Mouse (Mus musculus): Measurements from ENCODE around the gene Gm40193. TPM values are rescaled to one million over a fixed set of nuclear protein-coding genes. Genes with fewer than 3 reads are reported as not detected.

Gm40193 gene
- polyA plus RNA-seq, 1 experiment: not detected

- H3ac ChIP-seq (ENCODE audit: control insufficient read depth, insufficient read length): no peak overlapping the region
- H3K4me2 ChIP-seq (ENCODE audit: low read depth): peak overlapping the region; percentile 49
- no peak for TF ChIP-seq POLR2A (IDR thresholded peaks at IDR 0.05; ENCODE audit: insufficient read length, low read depth)
- TF ChIP-seq SRF (IDR thresholded peaks at IDR 0.05; ENCODE audit: control insufficient read depth, insufficient read length, low read depth): no peak
- no peak for TF ChIP-seq TCF3 (IDR thresholded peaks at IDR 0.05; ENCODE audit: insufficient read length, low read depth)
- no peak for TF ChIP-seq TCF12 (IDR thresholded peaks at IDR 0.05; ENCODE audit: insufficient read depth, poor library complexity, severe bottlenecking)
- no peak for TF ChIP-seq USF1 (IDR thresholded peaks at IDR 0.05; ENCODE audit: low read depth)
- TF ChIP-seq E2F4 (IDR thresholded peaks at IDR 0.05; ENCODE audit: insufficient read depth): no peak
- TF ChIP-seq MYOD1 (IDR thresholded peaks at IDR 0.05; ENCODE audit: control insufficient read depth in 1 of 3, insufficient read length in 2 of 3, low read depth in 2 of 3): no peak
- no peak for TF ChIP-seq CEBPB (IDR thresholded peaks at IDR 0.05; ENCODE audit: insufficient read depth, poor library complexity, severe bottlenecking)
- TF ChIP-seq MYOG (IDR thresholded peaks at IDR 0.05; ENCODE audit: control insufficient read depth in 1 of 3, insufficient read depth in 1 of 3, insufficient read length in 2 of 3, low read depth in 2 of 3): no peak
- no peak for TF ChIP-seq REST (IDR thresholded peaks at IDR 0.05; ENCODE audit: insufficient read depth, insufficient read length)
- TF ChIP-seq POLR2AphosphoS2 (IDR thresholded peaks at IDR 0.05; ENCODE audit: insufficient read length, low read depth): no peak
- TF ChIP-seq MAX (IDR thresholded peaks at IDR 0.05; ENCODE audit: low read depth): no peak
- H3K27me3 ChIP-seq (ENCODE audit: control insufficient read depth, insufficient read depth, insufficient read length): no peaks in the 10 kb centered on the region
- no peaks in the 10 kb centered on the region for H3K36me3 ChIP-seq (ENCODE audit: control insufficient read depth, insufficient read depth)
- no peaks in the 10 kb centered on the region for H3K79me2 ChIP-seq (ENCODE audit: control insufficient read depth, insufficient read depth)
- H3K4me3 ChIP-seq: no peak overlapping the region
Observed at GRCm38 (mm10) chr11:70544496-70544895, 11.8 kb upstream of the Gm40193 start.

DNA sequence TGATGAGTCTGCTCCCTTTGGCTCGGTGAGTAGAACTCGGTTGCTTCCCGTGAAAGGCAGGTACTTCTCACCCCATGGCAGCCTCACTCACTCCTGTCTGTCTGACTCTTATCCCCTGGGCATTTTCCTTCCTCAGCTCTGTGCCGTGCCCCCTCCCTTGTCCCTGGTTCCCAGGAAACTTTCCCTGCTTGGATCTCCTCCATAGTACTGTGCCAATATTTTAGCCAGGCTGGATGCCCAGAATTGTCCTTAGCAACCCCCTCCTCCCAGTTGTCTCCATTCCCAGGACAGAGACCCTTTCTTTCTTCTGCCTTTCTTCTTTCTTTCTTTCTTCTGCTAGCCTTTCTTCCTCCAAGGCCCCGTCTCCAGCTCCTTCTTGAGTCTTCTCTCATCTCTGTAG, 8.7 kb upstream of the Gm40193 start:
- peak overlapping the region; percentile 70 for H3K4me2 ChIP-seq (ENCODE audit: low read depth)
- H3K4me3 ChIP-seq: no peak overlapping the region
- TF ChIP-seq TCF12 (IDR thresholded peaks at IDR 0.05; ENCODE audit: insufficient read depth, poor library complexity, severe bottlenecking) (no peak), MYOG (IDR thresholded peaks at IDR 0.05; ENCODE audit: control insufficient read depth in 1 of 3, insufficient read depth in 1 of 3, insufficient read length in 2 of 3, low read depth in 2 of 3) (no peak), MYOD1 (IDR thresholded peaks at IDR 0.05; ENCODE audit: control insufficient read depth in 1 of 3, insufficient read length in 2 of 3, low read depth in 2 of 3) (no peak), MAX (IDR thresholded peaks at IDR 0.05; ENCODE audit: low read depth) (no peak), SRF (IDR thresholded peaks at IDR 0.05; ENCODE audit: control insufficient read depth, insufficient read length, low read depth) (no peak), POLR2A (IDR thresholded peaks at IDR 0.05; ENCODE audit: insufficient read length, low read depth) (no peak), CEBPB (IDR thresholded peaks at IDR 0.05; ENCODE audit: insufficient read depth, poor library complexity, severe bottlenecking) (no peak)
- H3K79me2 ChIP-seq (ENCODE audit: control insufficient read depth, insufficient read depth): no peaks in the 10 kb centered on the region
- H3K27me3 ChIP-seq (ENCODE audit: control insufficient read depth, insufficient read depth, insufficient read length): no peaks in the 10 kb centered on the region
- no peaks in the 10 kb centered on the region for H3K36me3 ChIP-seq (ENCODE audit: control insufficient read depth, insufficient read depth)
- no peak overlapping the region for H3ac ChIP-seq (ENCODE audit: control insufficient read depth, insufficient read length)

GRCm38 (mm10) chr11:70540928-70541327, 8.2 kb upstream of the Gm40193 start:
- Histone ChIP-seq H3K4me2 (ENCODE audit: low read depth) (peak overlapping the region; percentile 70), H3K4me3 (peak overlapping the region; percentile 32), H3K36me3 (ENCODE audit: control insufficient read depth, insufficient read depth) (no peaks in the 10 kb centered on the region), H3K79me2 (ENCODE audit: control insufficient read depth, insufficient read depth) (no peaks in the 10 kb centered on the region), H3ac (ENCODE audit: control insufficient read depth, insufficient read length) (no peak overlapping the region), H3K27me3 (ENCODE audit: control insufficient read depth, insufficient read depth, insufficient read length) (no peaks in the 10 kb centered on the region)
- no peak for TF ChIP-seq POLR2A (IDR thresholded peaks at IDR 0.05; ENCODE audit: insufficient read length, low read depth)
- TF ChIP-seq TCF3 (IDR thresholded peaks at IDR 0.05; ENCODE audit: insufficient read length, low read depth): no peak
- no peak for TF ChIP-seq SRF (IDR thresholded peaks at IDR 0.05; ENCODE audit: control insufficient read depth, insufficient read length, low read depth)
- TF ChIP-seq MYOD1 (IDR thresholded peaks at IDR 0.05; ENCODE audit: control insufficient read depth in 1 of 3, insufficient read length in 2 of 3, low read depth in 2 of 3): no peak
- TF ChIP-seq USF1 (IDR thresholded peaks at IDR 0.05; ENCODE audit: low read depth): no peak
- no peak for TF ChIP-seq TCF12 (IDR thresholded peaks at IDR 0.05; ENCODE audit: insufficient read depth, poor library complexity, severe bottlenecking)
- no peak for TF ChIP-seq POLR2AphosphoS2 (IDR thresholded peaks at IDR 0.05; ENCODE audit: insufficient read length, low read depth)
- no peak for TF ChIP-seq E2F4 (IDR thresholded peaks at IDR 0.05; ENCODE audit: insufficient read depth)
- no peak for TF ChIP-seq REST (IDR thresholded peaks at IDR 0.05; ENCODE audit: insufficient read depth, insufficient read length)
- TF ChIP-seq MAX (IDR thresholded peaks at IDR 0.05; ENCODE audit: low read depth): no peak
- no peak for TF ChIP-seq MYOG (IDR thresholded peaks at IDR 0.05; ENCODE audit: control insufficient read depth in 1 of 3, insufficient read depth in 1 of 3, insufficient read length in 2 of 3, low read depth in 2 of 3)
- no peak for TF ChIP-seq CEBPB (IDR thresholded peaks at IDR 0.05; ENCODE audit: insufficient read depth, poor library complexity, severe bottlenecking)

GRCm38 (mm10) chr11:70539877-70540587, 7.3 kb upstream of the Gm40193 start, which contains the start of gene Pld2:
TSS of gene Pld2 (plus strand) at chr11:70540064.
- Histone ChIP-seq H3K4me2 (ENCODE audit: low read depth) (peak within 1 kb of the TSS; percentile 70), H3ac (ENCODE audit: control insufficient read depth, insufficient read length) (peak within 1 kb of the TSS; percentile 3), H3K36me3 (ENCODE audit: control insufficient read depth, insufficient read depth) (no peaks in the 10 kb centered on the region), H3K4me3 (peak within 1 kb of the TSS; percentile 32), H3K79me2 (ENCODE audit: control insufficient read depth, insufficient read depth) (no peaks in the 10 kb centered on the region), H3K27me3 (ENCODE audit: control insufficient read depth, insufficient read depth, insufficient read length) (no peaks in the 10 kb centered on the region)
- TF ChIP-seq POLR2AphosphoS2 (IDR thresholded peaks at IDR 0.05; ENCODE audit: insufficient read length, low read depth) (peak; percentile 34), TCF12 (IDR thresholded peaks at IDR 0.05; ENCODE audit: insufficient read depth, poor library complexity, severe bottlenecking) (no peak), POLR2A (IDR thresholded peaks at IDR 0.05; ENCODE audit: insufficient read length, low read depth) (peak; percentile 46), MYOG (IDR thresholded peaks at IDR 0.05; ENCODE audit: control insufficient read depth in 1 of 3, insufficient read depth in 1 of 3, insufficient read length in 2 of 3, low read depth in 2 of 3) (peak in 2 of 3 experiments; percentile 72 to 82), MAX (IDR thresholded peaks at IDR 0.05; ENCODE audit: low read depth) (no peak), MYOD1 (IDR thresholded peaks at IDR 0.05; ENCODE audit: control insufficient read depth in 1 of 3, insufficient read length in 2 of 3, low read depth in 2 of 3) (peak in 2 of 3 experiments; percentile 73 to 83), SRF (IDR thresholded peaks at IDR 0.05; ENCODE audit: control insufficient read depth, insufficient read length, low read depth) (no peak), CEBPB (IDR thresholded peaks at IDR 0.05; ENCODE audit: insufficient read depth, poor library complexity, severe bottlenecking) (no peak), USF1 (IDR thresholded peaks at IDR 0.05; ENCODE audit: low read depth) (no peak)
